Mouse (Mus musculus) CH12.LX (cell line): ENCODE results near the gene Sf3a3. TPM values are rescaled to one million over a fixed set of nuclear protein-coding genes. Genes with fewer than 3 reads are reported as not detected.

Source experiments
- DNase-seq: peaks from one replicate; pipeline ENCODE4 v3.0.0-alpha.2; 2013; ENCODE audit errors: extremely low read depth
- H3K27ac ChIP-seq: 2 replicates; pipeline ENCODE4 v1.5.1; 2012; ENCODE audit warnings: low read depth, mild to moderate bottlenecking, control low read depth, moderate library complexity; ENCODE audit not compliant: insufficient read depth
- H3K27me3 ChIP-seq: replicated peaks from 2 replicates; pipeline ENCODE3; 2012; ENCODE audit warnings: inconsistent platforms
- H3K36me3 ChIP-seq, 2 experiments: replicated peaks in 1 of 2; 2 replicates each; pipeline versions ENCODE3 to v1.6.1; 2012; ENCODE audit warnings: inconsistent platforms in 1 of 2, low read length in 1 of 2, mild to moderate bottlenecking in 1 of 2, mixed read lengths in 1 of 2, moderate library complexity in 1 of 2; ENCODE audit not compliant: control insufficient read depth in 1 of 2, insufficient read depth in 1 of 2
- H3K4me1 ChIP-seq, 2 experiments: 2 replicates each; pipeline ENCODE4 v1.6.1; 2012; ENCODE audit warnings: inconsistent platforms in 1 of 2, moderate library complexity in 1 of 2; ENCODE audit not compliant: insufficient read depth in 2 of 2, control insufficient read depth in 1 of 2
- H3K4me2 ChIP-seq: 2 replicates; pipeline ENCODE4 v1.6.1; 2012; ENCODE audit warnings: low read depth, mild to moderate bottlenecking, control low read depth; ENCODE audit not compliant: poor library complexity, insufficient read depth, severe bottlenecking
- H3K4me3 ChIP-seq, 3 experiments: fragments of 150-350 bp in 1 of 3; sonication (generic) in 1 of 3; replicated peaks in 1 of 3; 2 replicates each; pipeline versions ENCODE3 to v1.5.1; 2011 to 2012; ENCODE audit warnings: low read depth in 2 of 3, low read length in 2 of 3, mild to moderate bottlenecking in 2 of 3, moderate library complexity in 2 of 3, control low read depth in 1 of 3, improper control_type of control experiment in 1 of 3, inconsistent platforms in 1 of 3, mixed read lengths in 1 of 3; ENCODE audit not compliant: poor library complexity in 1 of 3
- H3K79me2 ChIP-seq: replicated peaks from 2 replicates; pipeline ENCODE4 v1.6.1; 2012; ENCODE audit warnings: mild to moderate bottlenecking, moderate library complexity; ENCODE audit not compliant: control insufficient read depth, poor library complexity, insufficient read depth, severe bottlenecking; ENCODE audit errors: extremely low read depth
- H3K9ac ChIP-seq: 2 replicates; pipeline ENCODE4 v1.6.1; 2012; ENCODE audit warnings: low read depth, mild to moderate bottlenecking, control low read depth, moderate library complexity; ENCODE audit not compliant: insufficient read depth
- H3K9me3 ChIP-seq: replicated peaks from 2 replicates; pipeline ENCODE3; 2012; ENCODE audit warnings: low read length, inconsistent platforms, mixed read lengths
- BHLHE40 ChIP-seq: IDR thresholded peaks from 2 replicates; pipeline ENCODE4 v1.6.1; 2011; ENCODE audit warnings: mild to moderate bottlenecking, low read depth, low read length, improper control_type of control experiment
- CHD1 ChIP-seq: IDR thresholded peaks from 2 replicates; pipeline ENCODE4 v1.6.1; 2012; ENCODE audit warnings: low read depth, low read length, improper control_type of control experiment, inconsistent platforms
- CHD2 ChIP-seq: IDR thresholded peaks from 2 replicates; pipeline ENCODE4 v1.6.1; 2011; ENCODE audit warnings: low read length, improper control_type of control experiment
- ELF1 ChIP-seq: IDR thresholded peaks from 2 replicates; pipeline ENCODE4 v1.6.1; 2014; ENCODE audit warnings: low read depth, mild to moderate bottlenecking, inconsistent platforms, low read length, improper control_type of control experiment
- EP300 ChIP-seq: IDR thresholded peaks from 2 replicates; pipeline ENCODE4 v1.6.1; 2011; ENCODE audit warnings: low read length, improper control_type of control experiment
- ETS1 ChIP-seq: conservative IDR thresholded peaks from 2 replicates; pipeline ENCODE4 v1.6.1; 2012; ENCODE audit warnings: low read depth, mild to moderate bottlenecking, inconsistent platforms, low read length, improper control_type of control experiment, moderate library complexity
- GABPA ChIP-seq: IDR thresholded peaks from 2 replicates; pipeline ENCODE4 v1.6.1; 2012; ENCODE audit warnings: low read depth, low read length, improper control_type of control experiment, inconsistent platforms; ENCODE audit not compliant: insufficient replicate concordance
- IRF4 ChIP-seq: IDR thresholded peaks from 2 replicates; pipeline ENCODE4 v1.6.1; 2014; ENCODE audit warnings: low read depth, mild to moderate bottlenecking, inconsistent platforms, low read length, improper control_type of control experiment
- KAT2A ChIP-seq: IDR thresholded peaks from 2 replicates; pipeline ENCODE4 v1.6.1; 2012; ENCODE audit warnings: low read length, improper control_type of control experiment, inconsistent platforms; ENCODE audit not compliant: insufficient replicate concordance
- MAFK ChIP-seq: IDR thresholded peaks from 2 replicates; pipeline ENCODE4 v1.6.1; 2011; ENCODE audit warnings: low read length, improper control_type of control experiment; ENCODE audit not compliant: insufficient replicate concordance
- MAX ChIP-seq: IDR thresholded peaks from 2 replicates; pipeline ENCODE4 v1.6.1; 2011; ENCODE audit warnings: low read length, improper control_type of control experiment
- MAZ ChIP-seq: IDR thresholded peaks from 2 replicates; pipeline ENCODE4 v1.6.1; 2012; ENCODE audit warnings: low read depth, mild to moderate bottlenecking, inconsistent platforms, low read length, improper control_type of control experiment, moderate library complexity
- MXI1 ChIP-seq: IDR thresholded peaks from 2 replicates; pipeline ENCODE4 v1.6.1; 2011; ENCODE audit warnings: mild to moderate bottlenecking, low read depth, low read length, improper control_type of control experiment
- MYC ChIP-seq: IDR thresholded peaks from 2 replicates; pipeline ENCODE4 v1.6.1; 2011; ENCODE audit warnings: low read depth, mild to moderate bottlenecking, improper control_type of control experiment, low read length
- NRF1 ChIP-seq: IDR thresholded peaks from 2 replicates; pipeline ENCODE4 v1.6.1; 2014; ENCODE audit warnings: low read depth, mild to moderate bottlenecking, inconsistent platforms, low read length, improper control_type of control experiment, moderate library complexity
- PAX5 ChIP-seq: IDR thresholded peaks from 2 replicates; pipeline ENCODE4 v1.6.1; 2012; ENCODE audit warnings: low read length, inconsistent platforms, mixed read lengths
- RCOR1 ChIP-seq: conservative IDR thresholded peaks from 2 replicates; pipeline ENCODE4 v1.6.1; 2012; ENCODE audit warnings: low read depth, mild to moderate bottlenecking, inconsistent platforms, low read length, improper control_type of control experiment
- SIN3A ChIP-seq: IDR thresholded peaks from 2 replicates; pipeline ENCODE4 v1.6.1; 2012; ENCODE audit warnings: low read length, improper control_type of control experiment, inconsistent platforms
- TBP ChIP-seq: conservative IDR thresholded peaks from 2 replicates; pipeline ENCODE4 v1.6.1; 2011; ENCODE audit warnings: low read depth, low read length, improper control_type of control experiment
- TCF12 ChIP-seq: IDR thresholded peaks from 2 replicates; pipeline ENCODE4 v1.6.1; 2014; ENCODE audit warnings: low read depth, mild to moderate bottlenecking, inconsistent platforms, low read length, improper control_type of control experiment
- UBTF ChIP-seq: IDR thresholded peaks from 2 replicates; pipeline ENCODE4 v1.6.1; 2012; ENCODE audit warnings: low read depth, mild to moderate bottlenecking, inconsistent platforms, low read length, improper control_type of control experiment, moderate library complexity
- USF2 ChIP-seq: conservative IDR thresholded peaks from 2 replicates; pipeline ENCODE4 v1.6.1; 2011; ENCODE audit warnings: low read depth, low read length, improper control_type of control experiment
- ZC3H11A ChIP-seq: IDR thresholded peaks from 2 replicates; pipeline ENCODE4 v1.6.1; 2012; ENCODE audit warnings: low read depth, mild to moderate bottlenecking, inconsistent platforms, low read length, improper control_type of control experiment
- ZKSCAN1 ChIP-seq: IDR thresholded peaks from 2 replicates; pipeline ENCODE4 v1.6.1; 2012; ENCODE audit warnings: low read depth, inconsistent platforms, low read length, improper control_type of control experiment, borderline replicate concordance
- ZMIZ1 ChIP-seq: IDR thresholded peaks from 2 replicates; pipeline ENCODE4 v1.6.1; 2012; ENCODE audit warnings: low read depth, mild to moderate bottlenecking, inconsistent platforms, low read length, improper control_type of control experiment
- ZNF384 ChIP-seq: IDR thresholded peaks from 2 replicates; pipeline ENCODE4 v1.6.1; 2012; ENCODE audit warnings: low read depth, low read length, improper control_type of control experiment, inconsistent platforms
- dilution Hi-C: fragments of 300-500 bp; cut with MboI; formaldehyde crosslinking; loops from 2 replicates; pipeline ENCODE4 v1.14.3; 2020; ENCODE audit warnings: low sequenced_read_pairs; ENCODE audit not compliant: extremely low pct_unique_long_range_greater_than_20kb, extremely low pct_ligation_motif_present
- in situ Hi-C: fragments of 300-500 bp; cut with MboI; formaldehyde crosslinking; loops from 3 replicates; pipeline ENCODE4 v1.14.3; 2019; ENCODE audit warnings: low sequenced_read_pairs, low pct_ligation_motif_present, low pct_unique_long_range_greater_than_20kb, mixed read lengths
- polyA plus RNA-seq: library from polyadenylated mRNA; unstranded; fragments of >175 nt; gene quantifications from 2 replicates; pipeline ENCODE4 v1.2.1, GENCODE M21; 2012; ENCODE audit warnings: low read depth; ENCODE audit not compliant: insufficient read length
- total RNA-seq, 2 experiments: library from RNA; depleted of rRNA; stranded (reverse); fragments of 300-350 nt in 1 of 2; fragments of >200 nt in 1 of 2; gene quantifications; 2 replicates each; pipeline ENCODE4 v1.2.3; 2012 to 2014

The Sf3a3 gene
- total and polyA plus RNA-seq, 3 experiments: 100 to 134 (median 122) TPM

- H3K9me3 ChIP-seq: no peaks in the 10 kb centered on the region
- dilution Hi-C loops: no loop called here
- H3K27ac ChIP-seq: peak overlapping the region; percentile 61
- H3K4me1 ChIP-seq: peaks cover 38 to 64% of the 10 kb centered on the region in 2 experiments
- TF ChIP-seq PAX5 (no peak), ZNF384 (no peak), MAZ (no peak), GABPA (no peak), CHD2 (no peak), NRF1 (no peak), EP300 (no peak), USF2 (no peak), KAT2A (no peak), UBTF (no peak), TBP (no peak), SIN3A (peak; percentile 37; the same call in 1 of the 2 replicates), MYC (no peak), MAX (no peak), CHD1 (no peak), ETS1 (no peak; the same call in 1 of the 2 replicates), BHLHE40 (no peak), ELF1 (peak; percentile 64), TCF12 (0 out of 2 replicates have a peak, but pooled peaks have one; percentile 53), ZC3H11A (no peak), MXI1 (no peak), MAFK (no peak), IRF4 (no peak), ZMIZ1 (no peak), RCOR1 (no peak), ZKSCAN1 (no peak)
- H3K4me3 ChIP-seq: peak overlapping the region; percentile 3 to 19 (median 11)
- H3K9ac ChIP-seq: peak overlapping the region; percentile 7; the same call in 1 of the 2 replicates
- in situ Hi-C loops: loop anchor here (10.0 kb wide), 1 partner anchor 361 kb away; the partner anchor contains the start of genes Dnali1 and Snip1
- peaks cover 17 to 21% of the 10 kb centered on the region in 2 experiments for H3K36me3 ChIP-seq
- peak overlapping the region; percentile 69 for H3K4me2 ChIP-seq
- no peaks in the 10 kb centered on the region for H3K27me3 ChIP-seq
- H3K79me2 ChIP-seq: peaks cover 19% of the 10 kb centered on the region
- no peak for DNase-seq
These were observed 10.4 kb upstream of the Sf3a3 start for GRCm38 (mm10) chr4:124703881-124704796.
